Comparison of ENCODE assay signal across 9 mouse cellular contexts in genomic region chr12:86984194-86984555, GRCm38 (mm10). TPM values are rescaled to one million over a fixed set of nuclear protein-coding genes. Genes with fewer than 3 reads are reported as not detected.
DNase-seq lines count a peak whose midpoint lies in the region; ATAC-seq lines count a peak whose summit lies in the region.
"Had no signal": no experiment of that assay in that cellular context is flagged by ENCODE, and none has a peak within 500 bp of the region (broad histone marks: within the 10 kb centered on the region; RNA-seq: fewer than 3 reads in every experiment).

No protein-coding gene starts in this region.

- peaks cover 47% of the 10 kb centered on the region for H3K27me3 ChIP-seq in neural tube, embryonic 11.5 days (ENCODE audit: control insufficient read depth, insufficient read depth, low read length)

- no peak overlapping the region; the same call in 1 of the 2 replicates for H3K4me2 ChIP-seq in neural tube, embryonic 11.5 days (ENCODE audit: low read depth)

- WGBS in neural tube, embryonic 11.5 days: 8% methylated on average over 6 of the region's 6 CpGs

- peaks cover 4% of the 10 kb centered on the region; the same call in 1 of the 2 replicates for H3K4me1 ChIP-seq in neural tube, embryonic 11.5 days (ENCODE audit: control insufficient read depth, insufficient read depth, low read length)

- intact Hi-C loops in left cerebral cortex, postnatal 36 days (cut with DNase I): no loop called here

- H3K9me3 ChIP-seq in neural tube, embryonic 11.5 days (ENCODE audit: control insufficient read depth, low read length): no peaks in the 10 kb centered on the region

- H3K27ac ChIP-seq in neural tube, embryonic 11.5 days (ENCODE audit: low read depth, low read length): no peak overlapping the region

- no peak overlapping the region for H3K9ac ChIP-seq in neural tube, embryonic 11.5 days (ENCODE audit: low read length)

- peak; percentile 45 to 78 for DNase-seq in adrenal gland, adult (ENCODE audit: inconsistent age in 2 of 2, low spot score in 1 of 2)
- DNase-seq in adrenal gland, postnatal 4 days (ENCODE audit: low spot score in 2 of 2): no peak
- peak; percentile 60 for DNase-seq in urinary bladder, postnatal 14 days (ENCODE audit: low spot score)
- no peak for DNase-seq in urinary bladder, adult 2 months (ENCODE audit: low spot score)
- DNase-seq in kidney, postnatal 10 days: peak; percentile 83
- DNase-seq in neural tube, embryonic 11.5 days (ENCODE audit: low spot score): no peak
- DNase-seq in spleen, adult 18-20 months: no peak
- no peak for DNase-seq in left cerebral cortex, postnatal 36 days (ENCODE audit: low spot score in 2 of 2)

- no peak overlapping the region for H3K4me3 ChIP-seq in neural tube, embryonic 11.5 days (ENCODE audit: low read depth, low read length)

- ATAC-seq in neural tube, embryonic 11.5 days (ENCODE audit: insufficient read depth, low FRiP score, low TSS enrichment): 0 out of 2 replicates have a peak, but pooled peaks have one; percentile 18

- no peaks in the 10 kb centered on the region for H3K36me3 ChIP-seq in neural tube, embryonic 11.5 days (ENCODE audit: control insufficient read depth, insufficient read depth, low read length)

RNA-seq across cellular contexts. Expression of gene Zdhhc22, which starts 6.1 kb away (rescaled TPM):
- 1 to 10 TPM; 1.1 to 1.7 TPM for total RNA-seq in adrenal gland, postnatal 4 days (2021)
- not detected in 2 replicates for polyA plus RNA-seq in urinary bladder, adult 2 months (2012; rRNA removed)
- polyA plus RNA-seq in neural tube, embryonic 11.5 days (2014; fragmentation: Nextera tagmentation; extraction: Ambion mirVana): 1.4 and 2.1 TPM in 2 replicates
- 10 to 100 TPM; 51.6 to 58.0 TPM for total RNA-seq in left cerebral cortex, postnatal 36 days (2021)
- polyA plus RNA-seq: C2C12 had no signal

RNA-seq across cellular contexts. Expression of gene Tmem63c, which starts 37.0 kb away (rescaled TPM):
- total RNA-seq in adrenal gland, postnatal 4 days (2021): 1 to 10 TPM; 2.5 TPM
- 0.13 and 0.19 TPM in 2 replicates for polyA plus RNA-seq in urinary bladder, adult 2 months (2012; rRNA removed)
- polyA plus RNA-seq in neural tube, embryonic 11.5 days (2014; fragmentation: Nextera tagmentation; extraction: Ambion mirVana): 0.74 and 0.78 TPM in 2 replicates
- 10 to 100 TPM; 37.7 to 40.2 TPM for total RNA-seq in left cerebral cortex, postnatal 36 days (2021)
- polyA plus RNA-seq: C2C12 had no signal

RNA-seq across cellular contexts. Expression of gene Cipc, which starts 37.3 kb away (rescaled TPM):
- total RNA-seq in adrenal gland, postnatal 4 days (2021): 10 to 100 TPM; 21.7 to 23.5 TPM
- polyA plus RNA-seq in urinary bladder, adult 2 months (2012; rRNA removed): 46.4 and 52.3 TPM in 2 replicates
- polyA plus RNA-seq in neural tube, embryonic 11.5 days (2014; fragmentation: Nextera tagmentation; extraction: Ambion mirVana): 40.1 and 42.8 TPM in 2 replicates
- total RNA-seq in left cerebral cortex, postnatal 36 days (2021): 10 to 100 TPM; 82.2 to 93.0 TPM

Comparison
In these comparisons a context has a peak if more than half of its experiments do, and no peak if none do; other contexts are left out.
1. DNase-seq: peak in adrenal gland, adult (2 of 2), urinary bladder, postnatal 14 days (single experiment) and kidney, postnatal 10 days (single experiment); none in adrenal gland, postnatal 4 days (0 of 2), urinary bladder, adult 2 months (single experiment), neural tube, embryonic 11.5 days (single experiment), spleen, adult 18-20 months (0 of 2) and left cerebral cortex, postnatal 36 days (0 of 2).
2. RNA of gene Zdhhc22, which starts 6.1 kb away (total RNA-seq): 51.6 to 58.0 TPM in left cerebral cortex, postnatal 36 days; 1.1 to 1.7 TPM in adrenal gland, postnatal 4 days; every median in the first group is over 10 times any median in the second.
3. RNA of gene Tmem63c, which starts 37.0 kb away (total RNA-seq): 37.7 to 40.2 TPM in left cerebral cortex, postnatal 36 days; 2.5 TPM in adrenal gland, postnatal 4 days; every median in the first group is over 10 times any median in the second.